Mouse (Mus musculus) hindbrain, embryonic 15.5 days (tissue): Measurements from ENCODE around the gene Plcb4. TPM values are rescaled to one million over a fixed set of nuclear protein-coding genes. Genes with fewer than 3 reads are reported as not detected.
"Not testable (repeated sequence)": the region's sequence is repeated elsewhere in the genome, so short reads cannot be mapped to it uniquely, and the experiment has no call there.

ENCODE experiments used
- ATAC-seq: fragments of 200-750 bp; cut with Nextera tagmentation; 2 replicates; pipeline ENCODE4 v1.8.0; 2017; ENCODE audit warnings: low read depth, moderate number of reproducible peaks, moderate TSS enrichment; ENCODE audit not compliant: low FRiP score
- H3K27ac ChIP-seq: fragments of 300-500 bp; sonication (generic); replicated peaks from 2 replicates; pipeline ENCODE4 v1.5.1; 2015; ENCODE audit warnings: mild to moderate bottlenecking, inconsistent platforms
- H3K27me3 ChIP-seq: fragments of 300-500 bp; sonication (generic); 2 replicates; pipeline ENCODE4 v1.6.1; 2015; ENCODE audit warnings: control low read depth, inconsistent platforms
- H3K36me3 ChIP-seq: fragments of 300-500 bp; sonication (generic); 2 replicates; pipeline ENCODE4 v1.6.1; 2015; ENCODE audit warnings: control low read depth, inconsistent platforms
- H3K4me1 ChIP-seq: fragments of 300-500 bp; sonication (generic); replicated peaks from 2 replicates; pipeline ENCODE4 v1.6.1; 2015; ENCODE audit warnings: control low read depth, inconsistent platforms
- H3K4me2 ChIP-seq: fragments of 300-500 bp; sonication (generic); 2 replicates; pipeline ENCODE4 v1.6.1; 2015; ENCODE audit warnings: moderate library complexity, mild to moderate bottlenecking, inconsistent platforms
- H3K4me3 ChIP-seq: fragments of 300-500 bp; sonication (generic); 2 replicates; pipeline ENCODE4 v1.5.1; 2015; ENCODE audit warnings: mild to moderate bottlenecking, inconsistent platforms
- H3K9ac ChIP-seq: fragments of 300-500 bp; sonication (generic); 2 replicates; pipeline ENCODE4 v1.6.1; 2015; ENCODE audit warnings: inconsistent platforms
- H3K9me3 ChIP-seq: fragments of 300-500 bp; sonication (generic); 2 replicates; pipeline ENCODE4 v1.6.1; 2016; ENCODE audit warnings: control low read depth, inconsistent platforms
- WGBS: fragments of 180-500 bp; shearing (Covaris S2); methylation state at CpG from one replicate; pipeline ENCODE4 v1.1.7; 2015; 5-methylcytosine and 5-hydroxymethylcytosine counted together
- polyA plus RNA-seq: library from polyadenylated mRNA; unstranded; fragments of >200 nt; fragmentation: Nextera tagmentation; extraction: Ambion mirVana; gene quantifications from 2 replicates; pipeline ENCODE4 v1.2.1, GENCODE M21; 2015

The Plcb4 gene
- polyA plus RNA-seq, 1 experiment from 2014 or later = 46.1 TPM

- ATAC-seq = no peak; the same call in 1 of the 2 replicates
- 93% methylated on average over 17 of the region's 17 CpGs for WGBS
Measured at GRCm38 (mm10) chr2:135958453-135958852, 299.6 kb downstream of the Plcb4 start.

GRCm38 (mm10) chr2:135963089-135963488, 304.3 kb downstream of the Plcb4 start:
- Histone ChIP-seq H3K27ac (no peak overlapping the region), H3K27me3 (no peaks in the 10 kb centered on the region), H3K9ac (no peak overlapping the region), H3K4me3 (no peak overlapping the region), H3K4me2 (no peak overlapping the region), H3K4me1 (peaks cover 1% of the 10 kb centered on the region; the same call in 1 of the 2 replicates), H3K9me3 (no peaks in the 10 kb centered on the region), H3K36me3 (peaks cover 2% of the 10 kb centered on the region; the same call in 1 of the 2 replicates)
- WGBS = 82% methylated on average over 14 of the region's 14 CpGs
- no peak for ATAC-seq

More at GRCm38 (mm10) chr2:135958453-135958852, 299.6 kb downstream of the Plcb4 start:
- no peak overlapping the region for H3K4me2 ChIP-seq
- H3K4me3 ChIP-seq = no peak overlapping the region
- peaks cover 2% of the 10 kb centered on the region; the same call in 1 of the 2 replicates for H3K36me3 ChIP-seq
- no peak overlapping the region for H3K9ac ChIP-seq
- no peaks in the 10 kb centered on the region for H3K9me3 ChIP-seq
- H3K27ac ChIP-seq = no peak overlapping the region
- no peaks in the 10 kb centered on the region for H3K4me1 ChIP-seq
- no peaks in the 10 kb centered on the region for H3K27me3 ChIP-seq

GRCm38 (mm10) chr2:135966871-135967557, 308.2 kb downstream of the Plcb4 start:
- ATAC-seq = no peak
- Histone ChIP-seq H3K4me2 (no peak overlapping the region), H3K9ac (no peak overlapping the region), H3K27me3 (no peaks in the 10 kb centered on the region), H3K4me3 (no peak overlapping the region), H3K9me3 (no peaks in the 10 kb centered on the region), H3K27ac (no peak overlapping the region), H3K4me1 (peaks cover 4% of the 10 kb centered on the region; the same call in 1 of the 2 replicates), H3K36me3 (peaks cover 2% of the 10 kb centered on the region)
- WGBS = 56% methylated on average over 16 of the region's 16 CpGs

- H3K27me3 ChIP-seq = no peaks in the 10 kb centered on the region
- peak; percentile 46; the same call in 1 of the 2 replicates for ATAC-seq
- H3K27ac ChIP-seq = no peak overlapping the region
- 34% methylated on average over 12 of the region's 12 CpGs for WGBS
- no peak overlapping the region for H3K4me3 ChIP-seq
- H3K4me1 ChIP-seq = peaks cover 4% of the 10 kb centered on the region; the same call in 1 of the 2 replicates
- H3K36me3 ChIP-seq = peaks cover 8% of the 10 kb centered on the region
- no peak overlapping the region for H3K4me2 ChIP-seq
- H3K9me3 ChIP-seq = no peaks in the 10 kb centered on the region
- H3K9ac ChIP-seq = no peak overlapping the region
Measured at GRCm38 (mm10) chr2:135968159-135968558, 309.3 kb downstream of the Plcb4 start.

GRCm38 (mm10) chr2:135970902-135971301, 312.1 kb downstream of the Plcb4 start:
- no peak overlapping the region for H3K4me2 ChIP-seq
- no peak for ATAC-seq
- H3K27me3 ChIP-seq = no peaks in the 10 kb centered on the region
- H3K9ac ChIP-seq = no peak overlapping the region
- no peak overlapping the region for H3K4me3 ChIP-seq
- H3K9me3 ChIP-seq = no peaks in the 10 kb centered on the region
- H3K36me3 ChIP-seq = peaks cover 9% of the 10 kb centered on the region
- H3K27ac ChIP-seq = no peak overlapping the region
- H3K4me1 ChIP-seq = peaks cover 4% of the 10 kb centered on the region; the same call in 1 of the 2 replicates
- 96% methylated on average over 4 of the region's 4 CpGs for WGBS

GRCm38 (mm10) chr2:135975978-135976377, 317.2 kb downstream of the Plcb4 start:
- Histone ChIP-seq H3K4me2 (no peak overlapping the region), H3K4me3 (no peak overlapping the region), H3K9ac (no peak overlapping the region), H3K4me1 (no peaks in the 10 kb centered on the region), H3K27ac (no peak overlapping the region), H3K9me3 (no peaks in the 10 kb centered on the region), H3K27me3 (no peaks in the 10 kb centered on the region), H3K36me3 (peaks cover 9% of the 10 kb centered on the region)
- no peak for ATAC-seq
- 73% methylated on average over 9 of the region's 9 CpGs for WGBS

DNA sequence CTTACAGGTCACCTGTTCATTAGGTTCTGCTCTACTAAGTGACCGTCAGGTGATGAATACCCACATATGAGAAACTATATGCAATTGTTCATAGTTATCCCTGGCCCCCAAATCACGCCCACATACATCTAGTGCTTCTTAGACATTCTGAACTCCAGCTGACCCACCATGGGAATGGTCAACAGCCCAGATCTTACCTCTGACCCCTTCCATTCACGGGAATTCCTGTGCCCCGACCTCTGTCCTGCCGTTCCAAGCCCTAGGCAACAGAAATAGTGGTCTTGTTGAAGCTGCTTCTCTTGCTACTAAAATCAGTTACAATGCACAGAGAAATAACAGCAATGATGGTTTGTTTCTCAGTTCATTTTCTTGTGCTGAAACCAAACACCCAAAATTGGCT, 320.0 kb downstream of the Plcb4 start:
- no peak overlapping the region for H3K4me3 ChIP-seq

GRCm38 (mm10) chr2:135980428-135980827, 321.6 kb downstream of the Plcb4 start:
- no peak overlapping the region for H3K27ac ChIP-seq
- peaks cover 15% of the 10 kb centered on the region; the same call in 1 of the 2 replicates for H3K36me3 ChIP-seq
- no peaks in the 10 kb centered on the region for H3K4me1 ChIP-seq
- no peaks in the 10 kb centered on the region for H3K9me3 ChIP-seq
- WGBS = 63% methylated on average over 1 of the region's 1 CpGs
- no peaks in the 10 kb centered on the region for H3K27me3 ChIP-seq
- no peak for ATAC-seq
- H3K4me3 ChIP-seq = no peak overlapping the region
- no peak overlapping the region for H3K9ac ChIP-seq
- H3K4me2 ChIP-seq = no peak overlapping the region

More for the DNA sequence above, 320.0 kb downstream of the Plcb4 start:
- H3K36me3 ChIP-seq = peaks cover 4% of the 10 kb centered on the region; the same call in 1 of the 2 replicates
- H3K27me3 ChIP-seq = no peaks in the 10 kb centered on the region
- H3K27ac ChIP-seq = no peak overlapping the region
- no peak overlapping the region for H3K4me2 ChIP-seq
- 52% methylated on average over 5 of the region's 5 CpGs for WGBS
- ATAC-seq = no peak
- no peaks in the 10 kb centered on the region for H3K9me3 ChIP-seq
- H3K4me1 ChIP-seq = no peaks in the 10 kb centered on the region
- no peak overlapping the region for H3K9ac ChIP-seq

- no peak overlapping the region for H3K9ac ChIP-seq
- no peak overlapping the region for H3K27ac ChIP-seq
- no peak overlapping the region for H3K4me2 ChIP-seq
- H3K9me3 ChIP-seq = no peaks in the 10 kb centered on the region
- H3K27me3 ChIP-seq = no peaks in the 10 kb centered on the region
- no peak for ATAC-seq
- H3K36me3 ChIP-seq = peaks cover 15% of the 10 kb centered on the region; the same call in 1 of the 2 replicates
- H3K4me3 ChIP-seq = no peak overlapping the region
- H3K4me1 ChIP-seq = no peaks in the 10 kb centered on the region
- WGBS = 82% methylated on average over 4 of the region's 4 CpGs
Measured at GRCm38 (mm10) chr2:135983972-135984371, 325.2 kb downstream of the Plcb4 start.

DNA sequence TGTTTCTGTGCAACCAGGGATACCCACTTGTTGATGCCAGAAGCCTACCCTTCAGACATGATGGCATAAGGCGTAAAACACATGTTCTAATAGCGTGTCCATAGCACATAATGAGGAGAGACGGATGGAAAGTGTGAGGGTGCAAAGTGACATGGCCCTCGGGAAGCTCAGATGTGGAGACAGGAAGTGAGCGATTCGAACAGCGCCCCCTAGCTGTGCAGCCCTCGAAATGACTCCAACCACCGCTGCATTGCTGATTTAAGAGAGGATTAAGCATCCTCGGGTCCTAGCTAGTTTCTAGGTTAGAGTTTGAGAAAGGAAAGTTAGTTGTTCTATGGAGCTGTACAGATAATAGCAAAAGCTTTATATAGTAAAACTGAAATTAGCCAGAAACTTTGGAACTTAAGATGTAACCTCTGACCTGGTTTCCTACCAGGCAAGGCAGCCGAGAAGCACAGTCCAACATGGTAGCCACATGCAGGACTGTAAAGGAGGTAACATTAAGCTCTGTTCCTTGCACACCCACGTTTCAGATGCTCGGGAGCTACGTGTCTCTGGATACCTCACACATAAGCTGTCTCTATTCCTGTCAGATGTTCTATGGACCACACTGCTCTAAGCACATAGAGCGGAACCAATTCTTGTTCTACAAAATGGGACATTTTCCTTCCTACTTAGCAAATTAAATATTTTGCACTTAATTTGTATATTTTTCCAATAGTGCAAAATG, 326.9 kb downstream of the Plcb4 start:
- Histone ChIP-seq H3K9ac (no peak overlapping the region), H3K4me3 (no peak overlapping the region), H3K27me3 (no peaks in the 10 kb centered on the region), H3K4me2 (no peak overlapping the region), H3K27ac (no peak overlapping the region), H3K36me3 (peaks cover 15% of the 10 kb centered on the region; the same call in 1 of the 2 replicates), H3K4me1 (no peaks in the 10 kb centered on the region), H3K9me3 (no peaks in the 10 kb centered on the region)
- no peak for ATAC-seq
- 88% methylated on average over 15 of the region's 15 CpGs for WGBS

DNA sequence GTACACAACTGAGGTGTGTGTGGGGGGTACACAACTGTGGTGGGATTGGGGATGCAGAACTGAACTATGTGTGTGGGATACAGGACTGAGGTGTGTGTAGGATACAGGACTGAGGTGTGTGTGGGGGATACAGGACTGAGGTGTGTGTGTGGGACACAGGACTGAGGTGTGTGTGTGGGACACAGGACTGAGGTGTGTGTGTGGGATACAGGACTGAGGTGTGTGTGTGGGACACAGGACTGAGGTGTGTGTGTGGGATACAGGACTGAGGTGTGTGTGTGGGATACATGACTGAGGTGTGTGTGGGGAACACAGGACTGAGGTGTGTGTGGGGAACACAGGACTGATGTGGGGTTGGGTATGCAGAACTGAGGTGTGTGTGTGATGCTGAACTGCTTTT, 329.7 kb downstream of the Plcb4 start:
- H3K4me1 ChIP-seq, H3K9ac ChIP-seq, H3K27me3 ChIP-seq, H3K4me2 ChIP-seq, H3K27ac ChIP-seq, H3K4me3 ChIP-seq, ATAC-seq, H3K9me3 ChIP-seq: not testable (repeated sequence)
- peaks cover 12% of the 10 kb centered on the region; the same call in 1 of the 2 replicates for H3K36me3 ChIP-seq

DNA sequence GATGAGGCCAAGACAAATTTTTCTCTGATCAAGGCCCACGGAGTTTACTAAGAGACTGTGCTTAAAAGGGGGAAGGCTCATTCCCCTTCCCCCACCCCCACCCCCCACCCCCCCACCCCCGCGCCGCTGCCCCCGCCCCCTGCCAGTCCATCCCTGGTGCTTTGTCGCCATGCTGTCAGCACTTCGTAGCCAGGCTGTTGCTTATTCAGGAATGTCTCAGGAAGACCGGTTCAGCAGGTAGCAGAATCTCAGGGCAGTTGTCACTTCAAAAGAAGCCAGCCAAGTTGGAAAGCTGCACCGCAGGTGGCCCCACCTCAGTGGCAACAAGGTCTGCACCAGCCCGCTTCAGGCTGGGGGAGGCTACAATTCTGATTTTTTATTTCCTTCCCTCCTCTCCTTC, 331.9 kb downstream of the Plcb4 start:
- 72% methylated on average over 10 of the region's 10 CpGs for WGBS
- H3K4me1 ChIP-seq, H3K27ac ChIP-seq, ATAC-seq, H3K4me3 ChIP-seq, H3K9me3 ChIP-seq, H3K36me3 ChIP-seq, H3K4me2 ChIP-seq, H3K9ac ChIP-seq, H3K27me3 ChIP-seq: not testable (repeated sequence)
